Mouse (Mus musculus): ENCODE results near the gene Gm11627. TPM values are rescaled to one million over a fixed set of nuclear protein-coding genes. Genes with fewer than 3 reads are reported as not detected.

Gm11627 gene
- polyA plus RNA-seq (2016; fragmentation: Nextera tagmentation; extraction: Ambion mirVana), result 5.3 and 7.4 TPM in 2 replicates

DNA sequence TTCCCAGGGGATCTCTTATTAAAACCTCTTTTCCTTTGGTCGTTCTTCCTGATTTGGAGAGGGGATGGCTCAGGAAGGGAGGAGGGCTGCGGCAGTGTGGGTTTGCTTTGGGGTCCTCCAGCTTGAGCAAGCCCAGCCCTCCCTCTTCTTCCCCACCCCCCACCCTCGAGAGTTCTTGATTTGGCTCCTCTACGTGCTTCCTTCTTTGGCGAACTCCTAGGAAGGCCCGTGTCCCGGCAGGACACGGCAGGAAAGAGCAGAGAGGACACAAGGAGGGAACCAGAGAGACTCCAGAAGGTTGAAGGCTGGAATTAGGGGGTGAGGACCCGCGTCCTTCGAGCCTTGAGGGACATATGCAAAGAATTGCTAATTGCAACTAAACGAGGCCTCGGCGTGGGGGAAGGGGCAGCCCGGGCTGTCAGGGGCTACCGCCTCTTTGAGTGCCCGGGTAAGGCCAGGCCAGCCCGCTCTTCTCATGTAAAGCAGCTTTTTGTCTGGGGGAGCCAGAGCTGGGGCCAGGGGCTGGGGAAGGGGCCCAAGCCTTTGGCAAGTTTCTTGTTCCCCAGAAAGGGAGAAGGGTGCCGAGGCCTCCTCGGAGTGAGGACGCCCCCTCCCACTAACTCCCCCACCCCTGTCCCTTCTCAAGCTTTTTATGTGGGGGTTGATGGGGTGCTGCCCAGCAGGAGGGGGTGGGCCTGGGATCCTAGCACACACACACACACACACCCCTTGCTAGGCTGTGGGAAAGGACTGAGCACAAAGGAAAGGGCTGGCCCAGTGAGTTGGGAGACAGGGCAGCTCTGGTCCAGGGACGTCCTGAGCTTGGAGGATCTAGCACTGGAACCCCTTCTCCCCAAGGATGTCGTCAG is at the start of gene Gm11627:
TSS of gene Gm11627 (minus strand) at position 297 of the 869 bp plus-strand sequence.
- Histone ChIP-seq H3K36me3 (no peaks in the 10 kb centered on the region), H3K9ac (replicated peaks) (peak within 1 kb of the TSS; percentile 66), H3K27me3 (peaks cover 5% of the 10 kb centered on the region), H3K9me3 (no peaks in the 10 kb centered on the region), H3K4me3 (replicated peaks) (peak within 1 kb of the TSS; percentile 39), H3K4me2 (peak within 1 kb of the TSS; percentile 61), H3K27ac (peak within 1 kb of the TSS; percentile 84), H3K4me1 (replicated peaks) (peaks cover 54% of the 10 kb centered on the region)
- ATAC-seq (ENCODE audit: insufficient number of reproducible peaks, insufficient read depth, low FRiP score, low TSS enrichment, low read depth), result 0 out of 2 replicates have a peak, but pooled peaks have one; percentile 40
- 10% methylated on average over 23 of the region's 23 CpGs for WGBS

DNA sequence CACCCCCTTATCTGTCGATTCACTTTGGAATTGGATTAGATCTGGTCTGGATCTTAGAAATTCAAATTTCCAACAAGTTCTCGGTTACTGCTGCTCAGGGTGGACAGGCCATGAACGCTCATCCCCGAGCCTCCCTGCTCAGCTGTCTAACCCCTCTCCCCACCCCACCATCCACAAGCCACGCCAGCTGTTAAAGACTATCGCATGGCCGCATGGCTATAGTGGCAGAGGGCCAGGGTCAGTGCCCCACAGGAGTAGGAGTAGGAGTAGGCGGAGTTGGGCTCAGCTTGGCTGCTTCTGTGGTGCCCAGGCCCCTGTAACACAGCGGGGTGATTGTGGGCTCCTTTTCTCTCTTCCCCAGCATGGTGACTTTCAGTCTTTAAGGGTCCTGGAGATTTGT is 49.3 kb upstream of the Gm11627 start:
- H3K9me3 ChIP-seq, result no peaks in the 10 kb centered on the region
- H3K27ac ChIP-seq, result 0 out of 2 replicates have a peak overlapping the region, but pooled peaks have one; percentile 53
- H3K9ac ChIP-seq (replicated peaks), result no peak overlapping the region
- H3K27me3 ChIP-seq, result no peaks in the 10 kb centered on the region
- WGBS, result 71% methylated on average over 9 of the region's 9 CpGs
- ATAC-seq (ENCODE audit: insufficient number of reproducible peaks, insufficient read depth, low FRiP score, low TSS enrichment, low read depth), result no peak
- H3K4me1 ChIP-seq (replicated peaks), result peaks cover 88% of the 10 kb centered on the region
- no peaks in the 10 kb centered on the region for H3K36me3 ChIP-seq
- no peak overlapping the region for H3K4me3 ChIP-seq (replicated peaks)
- H3K4me2 ChIP-seq, result no peak overlapping the region

GRCm38 (mm10) chr11:102627171-102627931 is 48.1 kb upstream of the Gm11627 start:
- no peak for ATAC-seq (ENCODE audit: insufficient number of reproducible peaks, insufficient read depth, low FRiP score, low TSS enrichment, low read depth)
- WGBS, result 82% methylated on average over 9 of the region's 9 CpGs
- Histone ChIP-seq H3K4me2 (no peak overlapping the region), H3K36me3 (no peaks in the 10 kb centered on the region), H3K4me3 (replicated peaks) (no peak overlapping the region), H3K9ac (replicated peaks) (no peak overlapping the region), H3K27me3 (no peaks in the 10 kb centered on the region), H3K9me3 (no peaks in the 10 kb centered on the region), H3K4me1 (replicated peaks) (peaks cover 80% of the 10 kb centered on the region), H3K27ac (peak overlapping the region; percentile 41; the same call in 1 of the 2 replicates)

GRCm38 (mm10) chr11:102624888-102625407 is 45.7 kb upstream of the Gm11627 start:
- H3K4me1 ChIP-seq (replicated peaks), result peaks cover 59% of the 10 kb centered on the region
- peak overlapping the region; percentile 50 for H3K4me2 ChIP-seq
- no peak overlapping the region for H3K4me3 ChIP-seq (replicated peaks)
- 24% methylated on average over 14 of the region's 14 CpGs for WGBS
- no peaks in the 10 kb centered on the region for H3K27me3 ChIP-seq
- H3K27ac ChIP-seq, result peak overlapping the region; percentile 96
- 0 out of 2 replicates have a peak overlapping the region, but pooled peaks have one; percentile 27 for H3K9ac ChIP-seq (replicated peaks)
- H3K36me3 ChIP-seq, result no peaks in the 10 kb centered on the region
- ATAC-seq (ENCODE audit: insufficient number of reproducible peaks, insufficient read depth, low FRiP score, low TSS enrichment, low read depth), result peak; percentile 8; the same call in 1 of the 2 replicates
- no peaks in the 10 kb centered on the region for H3K9me3 ChIP-seq

DNA sequence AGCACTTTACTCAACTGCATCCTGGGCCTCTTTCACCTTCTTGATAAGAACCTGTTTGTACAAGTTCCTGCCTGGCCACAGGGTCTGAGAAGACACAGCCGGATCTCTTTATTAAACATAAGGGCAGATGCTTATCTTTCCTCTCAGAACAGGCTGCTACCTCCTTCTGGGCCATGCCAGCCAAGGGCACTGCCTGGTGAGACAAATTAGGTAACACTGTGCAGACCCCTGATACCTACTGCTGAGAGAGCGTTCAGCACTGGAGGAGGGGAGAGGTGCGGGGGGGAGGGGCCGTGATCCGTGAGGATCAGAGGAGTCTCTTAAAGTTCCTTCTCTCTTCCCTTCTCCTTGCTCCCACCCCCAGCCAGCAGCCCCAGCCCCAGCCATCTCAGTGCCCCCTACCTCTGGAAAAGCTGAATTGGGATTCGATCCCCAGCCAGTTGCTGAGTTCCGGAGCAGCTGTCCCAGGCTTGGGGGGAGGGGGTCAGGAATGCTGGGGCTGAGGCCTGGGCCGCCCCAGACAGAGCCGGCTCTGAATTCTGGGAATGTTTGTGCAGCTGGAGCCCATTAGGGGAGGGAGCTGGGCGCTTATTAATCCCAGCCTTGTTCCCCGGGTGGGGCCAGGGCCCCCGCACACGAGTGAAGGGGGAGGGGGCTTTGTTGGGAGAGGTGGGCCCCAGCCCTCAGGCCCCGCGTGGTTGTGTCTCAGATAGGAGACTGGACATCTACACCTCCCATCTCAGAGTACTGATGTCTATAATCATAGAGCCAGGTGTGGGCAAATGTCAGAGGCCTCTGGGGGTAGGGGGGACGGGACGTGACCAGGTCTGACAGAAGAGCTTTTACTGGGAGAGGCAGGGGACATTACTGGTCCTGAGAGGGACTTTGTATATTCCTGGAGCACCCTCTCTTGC is 44.9 kb upstream of the Gm11627 start:
- under 1% methylated on average over 17 of the region's 17 CpGs for WGBS
- H3K9ac ChIP-seq (replicated peaks), result peak overlapping the region; percentile 3; the same call in 1 of the 2 replicates
- no peaks in the 10 kb centered on the region for H3K27me3 ChIP-seq
- ATAC-seq (ENCODE audit: insufficient number of reproducible peaks, insufficient read depth, low FRiP score, low TSS enrichment, low read depth), result peak; percentile 95
- peaks cover 4% of the 10 kb centered on the region for H3K9me3 ChIP-seq
- H3K4me3 ChIP-seq (replicated peaks), result peak overlapping the region; percentile 19
- peak overlapping the region; percentile 96 for H3K27ac ChIP-seq
- peak overlapping the region; percentile 50 for H3K4me2 ChIP-seq
- peaks cover 4% of the 10 kb centered on the region; the same call in 1 of the 2 replicates for H3K36me3 ChIP-seq
- H3K4me1 ChIP-seq (replicated peaks), result peaks cover 51% of the 10 kb centered on the region

GRCm38 (mm10) chr11:102619449-102619848 is 40.2 kb upstream of the Gm11627 start:
- WGBS, result 65% methylated on average over 2 of the region's 2 CpGs
- H3K4me2 ChIP-seq, result no peak overlapping the region
- H3K27ac ChIP-seq, result no peak overlapping the region
- peaks cover 4% of the 10 kb centered on the region for H3K9me3 ChIP-seq
- no peaks in the 10 kb centered on the region for H3K27me3 ChIP-seq
- no peak overlapping the region for H3K9ac ChIP-seq (replicated peaks)
- peaks cover 5% of the 10 kb centered on the region; the same call in 1 of the 2 replicates for H3K36me3 ChIP-seq
- no peak for ATAC-seq (ENCODE audit: insufficient number of reproducible peaks, insufficient read depth, low FRiP score, low TSS enrichment, low read depth)
- no peak overlapping the region for H3K4me3 ChIP-seq (replicated peaks)
- H3K4me1 ChIP-seq (replicated peaks), result peaks cover 16% of the 10 kb centered on the region

DNA sequence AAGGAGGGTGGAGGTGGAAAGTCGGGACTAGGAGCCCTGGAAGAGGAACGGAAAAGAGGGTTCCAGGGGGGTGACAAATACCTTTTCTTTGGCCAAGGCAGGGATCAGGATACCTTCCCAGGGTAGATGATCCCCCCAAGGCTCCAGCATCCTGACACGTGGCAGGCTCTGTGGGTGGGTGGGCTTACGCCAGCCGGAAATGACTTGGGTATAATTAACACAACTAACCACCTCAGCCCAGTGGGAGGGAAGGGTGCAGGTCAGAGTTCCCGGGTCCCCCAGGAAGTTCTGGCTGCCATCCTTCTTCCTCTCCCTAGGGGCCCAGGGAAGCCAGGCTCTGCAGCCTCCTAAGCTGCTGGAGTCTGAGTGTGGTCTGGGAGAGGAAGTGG is 32.0 kb upstream of the Gm11627 start:
- H3K9ac ChIP-seq (replicated peaks), result peak overlapping the region; percentile 51
- no peak for ATAC-seq (ENCODE audit: insufficient number of reproducible peaks, insufficient read depth, low FRiP score, low TSS enrichment, low read depth)

GRCm38 (mm10) chr11:102610675-102611316 is 31.5 kb upstream of the Gm11627 start:
- peaks cover 15% of the 10 kb centered on the region; the same call in 1 of the 2 replicates for H3K36me3 ChIP-seq
- no peaks in the 10 kb centered on the region for H3K27me3 ChIP-seq
- peak overlapping the region; percentile 13; the same call in 1 of the 2 replicates for H3K4me3 ChIP-seq (replicated peaks)
- H3K4me1 ChIP-seq (replicated peaks), result peaks cover 40% of the 10 kb centered on the region
- H3K4me2 ChIP-seq, result peak overlapping the region; percentile 74
- H3K9ac ChIP-seq (replicated peaks), result peak overlapping the region; percentile 51
- ATAC-seq (ENCODE audit: insufficient number of reproducible peaks, insufficient read depth, low FRiP score, low TSS enrichment, low read depth), result no peak
- WGBS, result 6% methylated on average over 9 of the region's 9 CpGs
- H3K9me3 ChIP-seq, result no peaks in the 10 kb centered on the region
- H3K27ac ChIP-seq, result peak overlapping the region; percentile 100

More for the DNA sequence above, 32.0 kb upstream of the Gm11627 start:
- peak overlapping the region; percentile 100 for H3K27ac ChIP-seq
- no peaks in the 10 kb centered on the region for H3K9me3 ChIP-seq
- 10% methylated on average over 6 of the region's 6 CpGs for WGBS
- peak overlapping the region; percentile 74 for H3K4me2 ChIP-seq
- H3K4me1 ChIP-seq (replicated peaks), result peaks cover 40% of the 10 kb centered on the region
- no peak overlapping the region for H3K4me3 ChIP-seq (replicated peaks)
- H3K36me3 ChIP-seq, result peaks cover 11% of the 10 kb centered on the region; the same call in 1 of the 2 replicates
- H3K27me3 ChIP-seq, result no peaks in the 10 kb centered on the region

- peak overlapping the region; percentile 100 for H3K9ac ChIP-seq (replicated peaks)
- WGBS, result 17% methylated on average over 4 of the region's 4 CpGs
- peaks cover 40% of the 10 kb centered on the region for H3K4me1 ChIP-seq (replicated peaks)
Observed at GRCm38 (mm10) chr11:102610260-102610659, 31.0 kb upstream of the Gm11627 start.

More at GRCm38 (mm10) chr11:102610260-102610659, 31.0 kb upstream of the Gm11627 start:
- no peaks in the 10 kb centered on the region for H3K9me3 ChIP-seq
- H3K27me3 ChIP-seq, result no peaks in the 10 kb centered on the region
- peaks cover 15% of the 10 kb centered on the region; the same call in 1 of the 2 replicates for H3K36me3 ChIP-seq
- peak overlapping the region; percentile 97 for H3K4me3 ChIP-seq (replicated peaks)
- peak overlapping the region; percentile 100 for H3K27ac ChIP-seq
- peak overlapping the region; percentile 74 for H3K4me2 ChIP-seq
- ATAC-seq (ENCODE audit: insufficient number of reproducible peaks, insufficient read depth, low FRiP score, low TSS enrichment, low read depth), result no peak

Data from limb, embryonic 12.5 days (tissue).